ENCODE assay signal across 13 mouse cellular contexts in the genomic region with DNA sequence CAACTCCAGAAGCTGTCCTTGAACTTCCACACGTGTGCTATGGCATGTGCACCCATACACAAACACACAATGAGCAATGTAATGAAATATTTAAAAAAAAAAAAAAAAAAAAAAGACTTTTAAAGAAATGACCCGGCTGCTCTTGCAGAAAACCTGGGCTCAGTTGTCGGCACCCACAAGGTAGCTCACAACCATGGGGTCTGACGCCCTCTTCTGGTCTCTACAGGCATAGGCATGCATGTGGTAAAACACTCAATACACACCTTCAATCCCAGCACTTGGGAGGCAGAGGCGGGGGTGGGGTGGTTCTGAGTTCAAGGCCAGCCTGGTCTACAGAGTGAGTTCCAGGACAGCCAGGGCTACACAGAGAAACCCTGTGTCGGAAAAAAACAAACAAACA. TPM values are rescaled to one million over a fixed set of nuclear protein-coding genes. Genes with fewer than 3 reads are reported as not detected.
DNase-seq lines count a peak whose midpoint lies in the region; ATAC-seq and TF ChIP-seq lines count a peak whose summit lies in the region.
"Had no signal": no experiment of that assay in that cellular context is flagged by ENCODE, and none has a peak within 500 bp of the region (broad histone marks: within the 10 kb centered on the region; RNA-seq: fewer than 3 reads in every experiment).

No protein-coding gene starts in this region.

- H3K27ac ChIP-seq in kidney, postnatal 0 days = no peak overlapping the region
- no peak overlapping the region for H3K27ac ChIP-seq in kidney, embryonic 14.5 days (ENCODE audit: low read depth, low read length)
- H3K27ac ChIP-seq in ES-Bruce4 (ENCODE audit: insufficient read depth, low read length) = no peak overlapping the region
- peak overlapping the region; percentile 64 for H3K27ac ChIP-seq in liver, embryonic 15.5 days (replicated peaks)
- H3K27ac ChIP-seq: heart, adult 2 months had no signal

- H3K27me3 ChIP-seq in kidney, postnatal 0 days (ENCODE audit: insufficient read depth, low read length) = no peaks in the 10 kb centered on the region
- H3K27me3 ChIP-seq in kidney, embryonic 14.5 days (ENCODE audit: control insufficient read depth, insufficient read depth, low read length) = no peaks in the 10 kb centered on the region
- no peaks in the 10 kb centered on the region for H3K27me3 ChIP-seq in ES-Bruce4 (ENCODE audit: control insufficient read depth, insufficient read depth, low read length, poor library complexity, severe bottlenecking)
- H3K27me3 ChIP-seq in liver, embryonic 15.5 days = no peaks in the 10 kb centered on the region
- H3K27me3 ChIP-seq: Patski had no signal

- TF ChIP-seq CTCF in kidney, postnatal 0 days (IDR thresholded peaks at IDR 0.05; ENCODE audit: low read depth) = peak; percentile 17; the same call in 1 of the 2 replicates
- peak; percentile 58 for TF ChIP-seq CTCF in ES-Bruce4 (IDR thresholded peaks at IDR 0.05; ENCODE audit: low read depth, low read length)

- 77% methylated on average over 6 of the region's 6 CpGs for WGBS in kidney, postnatal 0 days
- 87% methylated on average over 6 of the region's 6 CpGs for WGBS in kidney, embryonic 14.5 days
- whole genome bisulfite sequencing in liver, embryonic 15.5 days (ENCODE audit: insufficient replicate concordance) = 77% methylated on average over 6 of the region's 6 CpGs

- no peak overlapping the region for H3K9ac ChIP-seq in kidney, postnatal 0 days (ENCODE audit: low read depth, low read length)
- no peak overlapping the region for H3K9ac ChIP-seq in kidney, embryonic 14.5 days (ENCODE audit: low read depth, low read length)
- H3K9ac ChIP-seq in ES-Bruce4 (ENCODE audit: low read depth, poor library complexity, severe bottlenecking) = peak overlapping the region; percentile 17; the same call in 1 of the 2 replicates
- H3K9ac ChIP-seq in liver, embryonic 15.5 days = no peak overlapping the region

- ATAC-seq in kidney, postnatal 0 days (replicated peaks; ENCODE audit: low FRiP score, low read depth) = no peak
- no peak for ATAC-seq in kidney, embryonic 14.5 days (ENCODE audit: low FRiP score, low TSS enrichment)
- no peak for ATAC-seq in liver, embryonic 15.5 days (ENCODE audit: insufficient read depth)
- ATAC-seq: lung, postnatal 0 days; Patski had no signal

- no peak overlapping the region for H3K4me3 ChIP-seq in kidney, postnatal 0 days (replicated peaks; ENCODE audit: low read depth, low read length)
- no peak overlapping the region for H3K4me3 ChIP-seq in kidney, embryonic 14.5 days (ENCODE audit: low read length)
- H3K4me3 ChIP-seq in ES-Bruce4 (ENCODE audit: low read depth, low read length) = no peak overlapping the region
- H3K4me3 ChIP-seq in liver, embryonic 15.5 days (replicated peaks) = peak overlapping the region; percentile 88
- H3K4me3 ChIP-seq: heart, adult 2 months had no signal

- no peaks in the 10 kb centered on the region; the same call in 1 of the 2 replicates for H3K4me1 ChIP-seq in kidney, postnatal 0 days (replicated peaks; ENCODE audit: insufficient read depth, low read length)
- peaks cover 9% of the 10 kb centered on the region for H3K4me1 ChIP-seq in kidney, embryonic 14.5 days (ENCODE audit: control insufficient read depth, insufficient read depth, low read length)
- peaks cover 2% of the 10 kb centered on the region for H3K4me1 ChIP-seq in ES-Bruce4 (ENCODE audit: control insufficient read depth, insufficient read depth, low read length)
- peaks cover 69% of the 10 kb centered on the region for H3K4me1 ChIP-seq in liver, embryonic 15.5 days (replicated peaks)

- peaks cover 35% of the 10 kb centered on the region for H3K36me3 ChIP-seq in kidney, postnatal 0 days (ENCODE audit: insufficient read depth, low read length)
- peaks cover 62% of the 10 kb centered on the region for H3K36me3 ChIP-seq in kidney, embryonic 14.5 days (ENCODE audit: control insufficient read depth, insufficient read depth, low read length)
- H3K36me3 ChIP-seq in ES-Bruce4 (ENCODE audit: control insufficient read depth, insufficient read depth, low read length, poor library complexity, severe bottlenecking) = peaks cover 56% of the 10 kb centered on the region
- H3K36me3 ChIP-seq in liver, embryonic 15.5 days (replicated peaks) = peaks cover 64% of the 10 kb centered on the region

- no peak for TF ChIP-seq EP300 in ES-Bruce4 (IDR thresholded peaks at IDR 0.05; ENCODE audit: insufficient read depth, low read depth, low read length)

- no peak for DNase-seq in kidney, postnatal 0 days (ENCODE audit: low spot score)
- peak; percentile 87 for DNase-seq in ZHBTc4 (ENCODE audit: low read depth, low spot score)
- DNase-seq in adrenal gland, postnatal 14 days = no peak
- no peak for DNase-seq in thymus, postnatal 14 days
- DNase-seq: heart, adult 2 months; kidney, adult 18-20 months; midbrain, embryonic 14.5 days; retina, postnatal 1 day had no signal

- no peak overlapping the region for H3K4me2 ChIP-seq in kidney, postnatal 0 days (ENCODE audit: low read length)
- no peak overlapping the region for H3K4me2 ChIP-seq in kidney, embryonic 14.5 days (replicated peaks; ENCODE audit: low read depth, low read length)
- peak overlapping the region; percentile 85 for H3K4me2 ChIP-seq in liver, embryonic 15.5 days

- TF ChIP-seq POLR2A in ES-Bruce4 (IDR thresholded peaks at IDR 0.05; ENCODE audit: insufficient read depth, low read length) = no peak

- H3K9me3 ChIP-seq in kidney, postnatal 0 days (replicated peaks; ENCODE audit: low read length) = no peaks in the 10 kb centered on the region
- no peaks in the 10 kb centered on the region for H3K9me3 ChIP-seq in kidney, embryonic 14.5 days (ENCODE audit: control insufficient read depth, low read length)
- no peaks in the 10 kb centered on the region for H3K9me3 ChIP-seq in ES-Bruce4 (replicated peaks; ENCODE audit: control insufficient read depth, insufficient read depth, low read length, poor library complexity, severe bottlenecking)
- no peaks in the 10 kb centered on the region for H3K9me3 ChIP-seq in liver, embryonic 15.5 days (replicated peaks)

RNA-seq across cellular contexts. Expression of gene Mcm2, which starts 2.6 kb away (rescaled TPM):
- polyA plus RNA-seq in kidney, postnatal 0 days (2015; fragmentation: Nextera tagmentation; extraction: Ambion mirVana) = 59.3 and 73.1 TPM in 2 replicates
- 115 and 166 TPM in 2 replicates for polyA plus RNA-seq in kidney, embryonic 14.5 days (2014; fragmentation: Nextera tagmentation; extraction: Ambion mirVana)
- polyA plus RNA-seq in ES-Bruce4 (2011; ENCODE audit: insufficient read depth, insufficient read length, low read depth, missing spikeins) = 117 and 120 TPM in 2 replicates
- 147 and 155 TPM in 2 replicates for polyA plus RNA-seq in liver, embryonic 15.5 days (2015; fragmentation: Nextera tagmentation; extraction: Ambion mirVana)
- 53.9 and 60.2 TPM in 2 replicates for total RNA-seq in adrenal gland, postnatal 14 days (2021)

RNA-seq across cellular contexts. Expression of gene Tpra1, which starts 6.1 kb away (rescaled TPM):
- 62.2 and 71.1 TPM in 2 replicates for polyA plus RNA-seq in kidney, postnatal 0 days (2015; fragmentation: Nextera tagmentation; extraction: Ambion mirVana)
- polyA plus RNA-seq in kidney, embryonic 14.5 days (2014; fragmentation: Nextera tagmentation; extraction: Ambion mirVana) = 54.5 and 57.2 TPM in 2 replicates
- polyA plus RNA-seq in ES-Bruce4 (2011; ENCODE audit: insufficient read depth, insufficient read length, low read depth, missing spikeins) = 17.4 and 24.2 TPM in 2 replicates
- polyA plus RNA-seq in liver, embryonic 15.5 days (2015; fragmentation: Nextera tagmentation; extraction: Ambion mirVana) = 54.9 and 66.4 TPM in 2 replicates
- 73.2 and 73.8 TPM in 2 replicates for total RNA-seq in adrenal gland, postnatal 14 days (2021)

RNA-seq across cellular contexts. Expression of gene Podxl2, which starts 21.1 kb away (rescaled TPM):
- polyA plus RNA-seq in kidney, postnatal 0 days (2015; fragmentation: Nextera tagmentation; extraction: Ambion mirVana) = 50.6 and 54.2 TPM in 2 replicates
- polyA plus RNA-seq in kidney, embryonic 14.5 days (2014; fragmentation: Nextera tagmentation; extraction: Ambion mirVana) = 43.6 and 52.8 TPM in 2 replicates
- 0.81 and 1.2 TPM in 2 replicates for polyA plus RNA-seq in ES-Bruce4 (2011; ENCODE audit: insufficient read depth, insufficient read length, low read depth, missing spikeins)
- 1.7 and 1.8 TPM in 2 replicates for polyA plus RNA-seq in liver, embryonic 15.5 days (2015; fragmentation: Nextera tagmentation; extraction: Ambion mirVana)
- 24.4 and 27.2 TPM in 2 replicates for total RNA-seq in adrenal gland, postnatal 14 days (2021)

RNA-seq across cellular contexts. Expression of gene Abtb1, which starts 54.2 kb away (rescaled TPM):
- 41.0 and 42.8 TPM in 2 replicates for polyA plus RNA-seq in kidney, postnatal 0 days (2015; fragmentation: Nextera tagmentation; extraction: Ambion mirVana)
- 24.8 and 27.1 TPM in 2 replicates for polyA plus RNA-seq in kidney, embryonic 14.5 days (2014; fragmentation: Nextera tagmentation; extraction: Ambion mirVana)
- polyA plus RNA-seq in ES-Bruce4 (2011; ENCODE audit: insufficient read depth, insufficient read length, low read depth, missing spikeins) = 16.7 and 18.3 TPM in 2 replicates
- polyA plus RNA-seq in liver, embryonic 15.5 days (2015; fragmentation: Nextera tagmentation; extraction: Ambion mirVana) = 57.7 and 66.9 TPM in 2 replicates
- 22.7 and 30.5 TPM in 2 replicates for total RNA-seq in adrenal gland, postnatal 14 days (2021)

Comparison
In these comparisons a context has a peak if more than half of its experiments do, and no peak if none do; other contexts are left out.
1. RNA of gene Podxl2, which starts 21.1 kb away (polyA plus RNA-seq): 50.6 to 54.2 TPM in kidney, postnatal 0 days and 43.6 to 52.8 TPM in kidney, embryonic 14.5 days; 1.7 to 1.8 TPM in liver, embryonic 15.5 days and 0.81 to 1.2 TPM in ES-Bruce4; every median in the first group is over 10 times any median in the second.